Mouse (Mus musculus) lung, postnatal 0 days (tissue): ENCODE results near the gene 4931422A03Rik.

Experiments
- CTCF ChIP-seq: IDR thresholded peaks from 2 replicates; pipeline ENCODE4 v1.5.1; 2016; ENCODE audit warnings: antibody characterized with exemption, mild to moderate bottlenecking
- EP300 ChIP-seq: IDR thresholded peaks from 2 replicates; pipeline ENCODE4 v1.6.1; 2016; ENCODE audit warnings: antibody characterized with exemption, mild to moderate bottlenecking, control low read depth

GRCm38 (mm10) chr2:103918375-103918774 lies 109.8 kb downstream of the 4931422A03Rik start:
- TF ChIP-seq EP300: no peak
- TF ChIP-seq CTCF: no peak
